Mouse (Mus musculus) bone marrow macrophage, adult 2 months (primary cell): ENCODE results near the gene Prmt9. TPM values are rescaled to one million over a fixed set of nuclear protein-coding genes. Genes with fewer than 3 reads are reported as not detected.

Experiments
- H3K27ac ChIP-seq: 2 replicates; pipeline ENCODE4 v1.5.1; 2012; ENCODE audit warnings: low read depth, low read length; ENCODE audit not compliant: insufficient read depth
- H3K4me1 ChIP-seq: 2 replicates; pipeline ENCODE4 v1.6.1; 2012; ENCODE audit warnings: low read length; ENCODE audit not compliant: control insufficient read depth, insufficient read depth
- H3K4me3 ChIP-seq: 2 replicates; pipeline ENCODE4 v1.5.1; 2012; ENCODE audit warnings: mild to moderate bottlenecking, low read length, moderate library complexity; ENCODE audit not compliant: insufficient read depth
- CTCF ChIP-seq: IDR thresholded peaks from 2 replicates; pipeline ENCODE4 v1.5.1; 2012; ENCODE audit warnings: low read depth, mild to moderate bottlenecking, low read length, moderate library complexity
- POLR2A ChIP-seq: IDR thresholded peaks from 2 replicates; pipeline ENCODE4 v1.6.1; 2012; ENCODE audit warnings: mild to moderate bottlenecking, low read depth, low read length, borderline replicate concordance
- polyA plus RNA-seq: library from polyadenylated mRNA; stranded (reverse); fragments of >200 nt; gene quantifications from 2 replicates; pipeline ENCODE4 v1.2.4, GENCODE M21; 2012; ENCODE audit not compliant: missing spikeins, insufficient read depth, insufficient read length

Prmt9 gene
- polyA plus RNA-seq = 14.3 and 15.3 TPM in 2 replicates

GRCm38 (mm10) chr8:77549121-77549706 is at the start of gene Prmt9:
Prmt9 (plus strand) TSS chr8:77549397.
- H3K27ac ChIP-seq = peak within 1 kb of the TSS; percentile 65
- H3K4me1 ChIP-seq = no peaks in the 10 kb centered on the region
- no peak for TF ChIP-seq POLR2A
- peak within 1 kb of the TSS; percentile 89 for H3K4me3 ChIP-seq

- H3K27ac ChIP-seq = no peak overlapping the region
- no peak overlapping the region for H3K4me3 ChIP-seq
- peaks cover 68% of the 10 kb centered on the region for H3K4me1 ChIP-seq
- TF ChIP-seq CTCF (no peak), POLR2A (no peak)
Measured at GRCm38 (mm10) chr8:77500264-77500663, 48.9 kb upstream of the Prmt9 start.

DNA sequence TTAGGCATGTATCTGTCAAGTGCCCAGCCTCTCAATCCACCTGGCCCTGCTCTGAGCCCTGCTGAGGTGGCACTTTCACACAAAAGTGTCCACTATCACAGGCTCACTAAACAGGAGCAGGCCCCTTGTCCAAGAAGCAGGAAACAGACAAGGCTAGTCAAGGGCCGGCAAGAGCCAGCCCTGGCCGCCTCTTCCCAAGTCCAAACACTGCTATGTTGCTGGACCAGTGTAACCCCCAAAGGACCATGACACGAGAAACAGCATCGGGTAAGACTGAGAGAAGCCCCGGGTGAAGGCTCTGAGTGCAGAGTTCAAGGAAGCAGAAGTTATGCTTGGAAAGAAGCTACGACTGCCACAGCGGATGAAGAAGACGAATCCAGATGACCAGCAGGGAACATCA is 48.1 kb upstream of the Prmt9 start:
- peaks cover 60% of the 10 kb centered on the region for H3K4me1 ChIP-seq
- no peak overlapping the region for H3K27ac ChIP-seq
- TF ChIP-seq POLR2A (no peak), CTCF (no peak)
- H3K4me3 ChIP-seq = no peak overlapping the region

DNA sequence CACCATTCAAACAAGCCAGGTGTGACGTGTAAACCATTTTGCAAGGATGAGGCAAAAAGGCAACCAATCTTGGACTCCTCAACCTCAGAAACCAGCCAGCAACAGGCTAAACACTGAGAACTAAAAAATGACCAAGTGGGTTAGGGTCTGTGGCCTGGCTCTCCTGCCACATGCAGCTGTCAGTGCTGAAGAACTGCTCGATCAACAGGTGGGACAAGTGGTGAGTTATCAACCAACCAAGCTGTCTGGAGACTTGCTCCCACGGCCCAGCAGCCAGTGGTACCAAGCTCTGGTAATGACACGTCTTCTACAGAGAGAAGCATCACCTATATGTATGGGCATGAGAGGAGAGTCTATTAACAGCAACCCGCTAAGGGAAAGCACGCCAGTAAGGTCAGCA is 46.6 kb upstream of the Prmt9 start:
- Histone ChIP-seq H3K27ac (no peak overlapping the region), H3K4me3 (no peak overlapping the region), H3K4me1 (peaks cover 54% of the 10 kb centered on the region)
- TF ChIP-seq CTCF = no peak
- no peak for TF ChIP-seq POLR2A

DNA sequence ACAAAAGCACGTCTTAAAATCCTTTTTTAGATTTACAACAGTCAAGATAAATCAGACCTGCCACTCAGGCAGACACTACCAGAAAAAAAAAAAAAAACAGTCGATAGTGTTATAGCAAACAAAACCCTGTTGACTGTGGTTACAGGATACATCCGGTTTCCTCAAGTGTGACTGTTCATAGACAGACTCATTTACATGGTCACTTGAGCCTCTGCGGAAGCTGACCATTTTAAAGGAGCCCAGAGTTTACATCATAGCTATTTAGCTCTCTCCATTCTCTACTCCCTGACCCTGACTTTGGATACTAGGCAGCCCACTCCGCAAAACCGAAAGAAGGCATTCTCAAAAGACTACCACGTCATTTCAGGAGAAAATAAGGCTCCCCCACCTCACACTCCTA is 42.7 kb upstream of the Prmt9 start:
- TF ChIP-seq CTCF (no peak), POLR2A (no peak)
- H3K4me1 ChIP-seq = peaks cover 41% of the 10 kb centered on the region
- no peak overlapping the region for H3K27ac ChIP-seq
- H3K4me3 ChIP-seq = no peak overlapping the region

DNA sequence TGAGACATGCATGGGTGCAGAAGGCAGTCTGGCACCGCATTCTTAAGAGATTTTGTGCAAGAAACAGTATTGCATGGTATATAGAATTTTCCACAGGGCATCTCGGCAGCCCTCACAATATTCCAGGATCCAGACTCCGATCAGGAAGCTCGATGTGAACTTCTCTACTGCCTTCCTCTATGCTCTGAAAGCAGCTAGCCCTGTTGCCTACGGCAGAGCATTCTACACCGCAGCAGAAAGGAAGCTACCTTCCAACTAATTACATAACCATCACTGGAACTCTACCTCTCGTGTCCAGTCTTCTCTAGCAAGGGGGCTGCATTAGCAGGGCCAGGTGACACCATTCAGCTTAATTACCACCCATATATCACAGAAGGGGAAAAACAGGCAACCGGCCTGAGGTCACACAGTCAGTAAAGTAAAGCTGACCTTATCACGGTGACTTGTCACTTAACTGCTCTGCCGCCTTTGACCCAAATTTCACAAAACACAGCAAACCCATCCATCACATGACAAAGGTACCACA is 41.6 kb upstream of the Prmt9 start:
- H3K4me3 ChIP-seq = no peak overlapping the region
- TF ChIP-seq POLR2A (no peak), CTCF (no peak)
- H3K27ac ChIP-seq = no peak overlapping the region
- peaks cover 38% of the 10 kb centered on the region for H3K4me1 ChIP-seq

DNA sequence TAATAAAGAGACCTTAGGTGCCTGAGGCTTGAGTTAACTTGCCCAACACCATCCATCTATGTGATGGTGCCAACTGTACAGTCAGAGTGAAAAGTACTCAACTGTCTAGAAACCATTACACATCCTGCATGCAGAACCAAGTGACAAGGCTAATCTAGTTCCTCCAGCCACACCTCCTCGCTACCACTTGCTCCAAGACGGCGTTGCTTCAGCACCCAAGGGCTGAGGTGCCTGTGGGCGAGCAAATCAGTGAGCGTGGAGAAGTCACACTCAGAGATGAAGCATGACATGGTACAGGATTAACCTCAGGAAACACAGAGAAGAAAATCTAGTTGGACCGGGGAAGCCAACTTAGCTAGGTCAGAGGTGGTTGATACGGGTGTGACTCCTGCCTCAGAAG is 40.2 kb upstream of the Prmt9 start:
- no peak for TF ChIP-seq POLR2A
- TF ChIP-seq CTCF = no peak
- H3K4me3 ChIP-seq = no peak overlapping the region
- H3K4me1 ChIP-seq = peaks cover 45% of the 10 kb centered on the region
- no peak overlapping the region for H3K27ac ChIP-seq

GRCm38 (mm10) chr8:77510426-77510825 is 38.8 kb upstream of the Prmt9 start:
- Histone ChIP-seq H3K4me3 (no peak overlapping the region), H3K27ac (no peak overlapping the region)
- TF ChIP-seq CTCF = no peak
- TF ChIP-seq POLR2A = no peak

GRCm38 (mm10) chr8:77511750-77512493 is 37.3 kb upstream of the Prmt9 start:
- no peak for TF ChIP-seq CTCF
- TF ChIP-seq POLR2A = no peak
- H3K4me3 ChIP-seq = no peak overlapping the region
- H3K4me1 ChIP-seq = peaks cover 45% of the 10 kb centered on the region
- H3K27ac ChIP-seq = no peak overlapping the region

More at GRCm38 (mm10) chr8:77510426-77510825, 38.8 kb upstream of the Prmt9 start:
- H3K4me1 ChIP-seq = peaks cover 45% of the 10 kb centered on the region

GRCm38 (mm10) chr8:77515201-77515600 is 34.0 kb upstream of the Prmt9 start:
- TF ChIP-seq POLR2A = no peak
- no peak for TF ChIP-seq CTCF
- peaks cover 42% of the 10 kb centered on the region for H3K4me1 ChIP-seq
- H3K4me3 ChIP-seq = no peak overlapping the region; the same call in 1 of the 2 replicates
- H3K27ac ChIP-seq = no peak overlapping the region
